Mouse (Mus musculus): ENCODE results near the gene Gnb2. TPM values are rescaled to one million over a fixed set of nuclear protein-coding genes. Genes with fewer than 3 reads are reported as not detected.

Gnb2 gene
- polyA plus RNA-seq, 2 experiments = 460 to 770 TPM

DNA sequence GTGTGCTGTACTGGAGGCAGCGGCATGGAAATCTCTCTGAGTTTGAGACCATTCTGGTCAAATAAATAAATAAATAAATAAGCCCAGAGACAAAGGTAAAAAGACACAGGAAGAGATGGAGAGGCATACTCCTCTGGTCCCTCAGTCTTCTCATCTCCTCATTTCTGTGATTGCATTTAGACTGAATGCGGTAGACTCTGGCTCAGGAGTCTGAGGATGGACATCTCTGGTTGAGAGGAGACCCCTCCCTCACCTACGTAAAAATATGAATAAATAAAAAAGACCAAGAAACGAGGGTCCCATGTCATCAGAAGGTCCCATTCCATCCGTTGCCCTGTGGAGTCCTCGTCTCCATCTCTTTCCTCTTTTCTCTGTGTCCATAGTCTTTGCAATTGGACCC lies 19.7 kb upstream of the Gnb2 start:
- Histone ChIP-seq H3K4me3 (replicated peaks; ENCODE audit: low read length) (peak overlapping the region; percentile 3; the same call in 1 of the 2 replicates), H3K27ac (replicated peaks; ENCODE audit: low read depth, low read length) (no peak overlapping the region), H3K36me3 (ENCODE audit: control insufficient read depth, insufficient read depth, low read length) (no peaks in the 10 kb centered on the region), H3K9me3 (ENCODE audit: control insufficient read depth, low read length) (no peaks in the 10 kb centered on the region), H3K9ac (ENCODE audit: low read depth, low read length, severe bottlenecking) (no peak overlapping the region), H3K4me1 (ENCODE audit: control insufficient read depth, insufficient read depth, low read length) (no peaks in the 10 kb centered on the region), H3K4me2 (replicated peaks; ENCODE audit: low read depth, low read length, severe bottlenecking) (peak overlapping the region; percentile 35), H3K27me3 (ENCODE audit: control insufficient read depth, insufficient read depth, low read length) (peaks cover 11% of the 10 kb centered on the region; the same call in 1 of the 2 replicates)
- WGBS = 24% methylated on average over 6 of the region's 6 CpGs
- TF ChIP-seq POLR2A (IDR thresholded peaks at IDR 0.05; ENCODE audit: borderline replicate concordance, extremely low read depth, insufficient read depth, insufficient read length) = no peak
- no peak for ATAC-seq (ENCODE audit: low FRiP score, low read depth)
- DNase-seq (ENCODE audit: low spot score) = no peak

DNA sequence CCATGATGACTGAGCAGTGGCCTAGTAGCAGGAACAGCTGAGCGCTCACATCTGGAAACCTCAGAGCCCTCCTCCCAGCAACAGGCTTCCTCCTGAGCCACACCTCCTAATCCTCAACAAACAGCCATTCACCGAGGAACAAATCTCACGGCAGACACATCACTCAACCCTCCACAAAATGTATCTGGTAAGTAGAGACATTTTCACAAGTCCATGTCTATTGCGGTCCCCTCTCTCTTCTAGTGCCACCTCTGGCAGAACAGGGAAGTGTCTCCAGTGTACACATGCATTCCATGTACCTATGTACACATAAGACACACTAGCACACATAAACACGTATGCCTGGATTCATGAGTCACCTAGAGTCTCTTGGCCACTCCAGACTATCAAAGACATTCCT lies 17.8 kb upstream of the Gnb2 start:
- no peak for ATAC-seq (ENCODE audit: low FRiP score, low read depth)
- H3K27me3 ChIP-seq (ENCODE audit: control insufficient read depth, insufficient read depth, low read length) = peaks cover 11% of the 10 kb centered on the region; the same call in 1 of the 2 replicates
- no peak for TF ChIP-seq POLR2A (IDR thresholded peaks at IDR 0.05; ENCODE audit: borderline replicate concordance, extremely low read depth, insufficient read depth, insufficient read length)
- H3K4me3 ChIP-seq (replicated peaks; ENCODE audit: low read length) = no peak overlapping the region
- no peak for DNase-seq (ENCODE audit: low spot score)
- no peak overlapping the region for H3K4me2 ChIP-seq (replicated peaks; ENCODE audit: low read depth, low read length, severe bottlenecking)
- H3K9ac ChIP-seq (ENCODE audit: low read depth, low read length, severe bottlenecking) = no peak overlapping the region
- H3K27ac ChIP-seq (replicated peaks; ENCODE audit: low read depth, low read length) = no peak overlapping the region
- no peaks in the 10 kb centered on the region for H3K9me3 ChIP-seq (ENCODE audit: control insufficient read depth, low read length)
- H3K36me3 ChIP-seq (ENCODE audit: control insufficient read depth, insufficient read depth, low read length) = no peaks in the 10 kb centered on the region
- no peaks in the 10 kb centered on the region for H3K4me1 ChIP-seq (ENCODE audit: control insufficient read depth, insufficient read depth, low read length)
- 62% methylated on average over 5 of the region's 5 CpGs for whole genome bisulfite sequencing

DNA sequence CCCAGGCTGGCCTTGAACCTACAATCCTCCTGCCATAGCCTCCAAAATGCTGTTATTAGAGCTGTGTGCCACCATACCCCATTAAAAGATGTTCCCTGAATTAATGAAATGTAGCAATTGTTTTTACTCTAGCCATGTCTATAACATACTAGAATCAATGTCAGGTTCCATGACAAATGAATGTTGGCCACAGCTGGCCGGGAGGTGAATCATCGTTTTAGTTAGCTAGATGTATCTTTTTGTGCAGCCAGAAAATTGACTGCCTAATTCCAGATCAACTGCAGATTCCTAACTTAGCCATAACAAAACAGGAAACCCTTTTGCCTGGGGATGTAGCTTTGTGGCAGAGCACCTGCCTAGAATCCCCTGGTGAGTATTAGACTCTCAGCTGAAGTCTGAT lies 16.5 kb upstream of the Gnb2 start:
- no peak for DNase-seq (ENCODE audit: low spot score)
- Histone ChIP-seq H3K9me3 (ENCODE audit: control insufficient read depth, low read length) (no peaks in the 10 kb centered on the region), H3K4me2 (replicated peaks; ENCODE audit: low read depth, low read length, severe bottlenecking) (no peak overlapping the region), H3K27me3 (ENCODE audit: control insufficient read depth, insufficient read depth, low read length) (peaks cover 11% of the 10 kb centered on the region; the same call in 1 of the 2 replicates), H3K36me3 (ENCODE audit: control insufficient read depth, insufficient read depth, low read length) (no peaks in the 10 kb centered on the region), H3K4me1 (ENCODE audit: control insufficient read depth, insufficient read depth, low read length) (no peaks in the 10 kb centered on the region), H3K27ac (replicated peaks; ENCODE audit: low read depth, low read length) (no peak overlapping the region), H3K9ac (ENCODE audit: low read depth, low read length, severe bottlenecking) (no peak overlapping the region), H3K4me3 (replicated peaks; ENCODE audit: low read length) (no peak overlapping the region)
- 86% methylated on average over 2 of the region's 2 CpGs for WGBS
- TF ChIP-seq POLR2A (IDR thresholded peaks at IDR 0.05; ENCODE audit: borderline replicate concordance, extremely low read depth, insufficient read depth, insufficient read length) = no peak
- ATAC-seq (ENCODE audit: low FRiP score, low read depth) = no peak

DNA sequence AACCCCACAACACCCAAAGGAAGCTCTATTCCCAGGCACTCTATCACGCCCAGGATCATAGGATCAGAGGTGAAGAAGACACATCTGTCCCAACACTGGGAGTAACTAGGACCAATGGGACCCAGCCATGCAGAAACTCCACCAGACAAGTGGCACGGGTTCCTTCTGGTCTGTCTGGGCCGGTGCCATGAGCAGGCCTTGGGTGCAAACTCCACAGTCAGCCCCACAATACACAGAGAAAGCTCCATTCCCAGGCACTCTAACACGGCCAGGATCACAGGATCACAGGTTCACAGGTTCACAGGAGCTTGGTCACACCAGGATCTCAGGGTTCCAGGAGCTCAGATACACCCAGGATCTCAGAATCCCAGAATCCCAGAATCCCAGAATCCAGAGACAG lies 12.3 kb upstream of the Gnb2 start:
- H3K4me2 ChIP-seq (replicated peaks; ENCODE audit: low read depth, low read length, severe bottlenecking) = no peak overlapping the region
- no peak for TF ChIP-seq POLR2A (IDR thresholded peaks at IDR 0.05; ENCODE audit: borderline replicate concordance, extremely low read depth, insufficient read depth, insufficient read length)
- H3K27me3 ChIP-seq (ENCODE audit: control insufficient read depth, insufficient read depth, low read length) = no peaks in the 10 kb centered on the region
- WGBS = 75% methylated on average over 4 of the region's 4 CpGs
- no peak overlapping the region for H3K9ac ChIP-seq (ENCODE audit: low read depth, low read length, severe bottlenecking)
- ATAC-seq (ENCODE audit: low FRiP score, low read depth) = no peak
- H3K27ac ChIP-seq (replicated peaks; ENCODE audit: low read depth, low read length) = no peak overlapping the region
- H3K4me3 ChIP-seq (replicated peaks; ENCODE audit: low read length) = no peak overlapping the region
- no peaks in the 10 kb centered on the region for H3K36me3 ChIP-seq (ENCODE audit: control insufficient read depth, insufficient read depth, low read length)
- H3K4me1 ChIP-seq (ENCODE audit: control insufficient read depth, insufficient read depth, low read length) = no peaks in the 10 kb centered on the region
- no peaks in the 10 kb centered on the region for H3K9me3 ChIP-seq (ENCODE audit: control insufficient read depth, low read length)
- no peak for DNase-seq (ENCODE audit: low spot score)

DNA sequence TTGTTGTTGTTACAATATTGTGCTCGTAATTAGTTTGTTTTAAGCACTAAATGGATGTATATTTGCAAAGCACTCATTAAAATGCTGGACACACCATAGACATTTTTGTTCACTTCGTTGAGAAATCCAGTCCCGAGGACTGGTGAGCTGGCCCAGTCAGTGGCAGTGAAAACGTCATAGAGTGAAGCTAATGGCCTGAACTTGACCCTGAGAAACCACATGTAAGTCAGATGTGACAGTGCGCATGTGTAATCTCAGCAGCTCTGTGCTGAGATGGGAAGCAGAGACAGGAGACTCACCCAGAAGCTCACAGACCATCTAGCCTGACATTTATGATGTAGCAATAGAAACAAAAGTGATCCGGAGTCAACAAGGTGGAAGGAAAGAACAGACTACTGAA lies 11.6 kb upstream of the Gnb2 start:
- Histone ChIP-seq H3K4me2 (replicated peaks; ENCODE audit: low read depth, low read length, severe bottlenecking) (no peak overlapping the region), H3K27me3 (ENCODE audit: control insufficient read depth, insufficient read depth, low read length) (no peaks in the 10 kb centered on the region), H3K36me3 (ENCODE audit: control insufficient read depth, insufficient read depth, low read length) (no peaks in the 10 kb centered on the region), H3K9ac (ENCODE audit: low read depth, low read length, severe bottlenecking) (no peak overlapping the region), H3K27ac (replicated peaks; ENCODE audit: low read depth, low read length) (no peak overlapping the region), H3K4me1 (ENCODE audit: control insufficient read depth, insufficient read depth, low read length) (no peaks in the 10 kb centered on the region), H3K9me3 (ENCODE audit: control insufficient read depth, low read length) (no peaks in the 10 kb centered on the region), H3K4me3 (replicated peaks; ENCODE audit: low read length) (no peak overlapping the region)
- 61% methylated on average over 6 of the region's 6 CpGs for WGBS
- ATAC-seq (ENCODE audit: low FRiP score, low read depth) = no peak
- no peak for TF ChIP-seq POLR2A (IDR thresholded peaks at IDR 0.05; ENCODE audit: borderline replicate concordance, extremely low read depth, insufficient read depth, insufficient read length)
- no peak for DNase-seq (ENCODE audit: low spot score)

All from limb, embryonic 14.5 days (tissue).